Mouse (Mus musculus) stomach, embryonic 14.5 days (tissue): ENCODE results near the gene Atp6v1c2. TPM values are rescaled to one million over a fixed set of nuclear protein-coding genes. Genes with fewer than 3 reads are reported as not detected.

Experiments
- ATAC-seq: fragments of 200-750 bp; cut with Nextera tagmentation; 2 replicates; pipeline ENCODE4 v1.8.0; 2017; ENCODE audit warnings: low read depth, moderate TSS enrichment; ENCODE audit not compliant: insufficient number of reproducible peaks, insufficient read depth, low FRiP score
- H3K27ac ChIP-seq: fragments of 300-500 bp; sonication (generic); 2 replicates; pipeline ENCODE4 v1.5.1; 2014; ENCODE audit warnings: mild to moderate bottlenecking, low read length, moderate library complexity, mixed read lengths
- H3K27me3 ChIP-seq: fragments of 300-500 bp; sonication (generic); 2 replicates; pipeline ENCODE4 v1.6.1; 2014; ENCODE audit warnings: low read length, control low read depth, mixed read lengths; ENCODE audit not compliant: control insufficient read depth, insufficient read depth
- H3K36me3 ChIP-seq: fragments of 300-500 bp; sonication (generic); 2 replicates; pipeline ENCODE4 v1.6.1; 2014; ENCODE audit warnings: mild to moderate bottlenecking, control low read depth, low read length, moderate library complexity, mixed read lengths; ENCODE audit not compliant: control insufficient read depth, insufficient read depth
- H3K4me1 ChIP-seq: fragments of 300-500 bp; sonication (generic); 2 replicates; pipeline ENCODE4 v1.6.1; 2014; ENCODE audit warnings: low read length, control low read depth, mixed read lengths; ENCODE audit not compliant: control insufficient read depth, insufficient read depth
- H3K4me2 ChIP-seq: fragments of 300-500 bp; sonication (generic); replicated peaks from 2 replicates; pipeline ENCODE4 v1.6.1; 2014; ENCODE audit warnings: low read depth, low read length, control low read depth
- H3K4me3 ChIP-seq: fragments of 300-500 bp; sonication (generic); 2 replicates; pipeline ENCODE4 v1.5.1; 2014; ENCODE audit warnings: low read depth, low read length, control low read depth
- H3K9ac ChIP-seq: fragments of 300-500 bp; sonication (generic); replicated peaks from 2 replicates; pipeline ENCODE4 v1.6.1; 2014; ENCODE audit warnings: low read depth, mild to moderate bottlenecking, control low read depth, low read length, moderate library complexity, mixed read lengths
- H3K9me3 ChIP-seq: fragments of 300-500 bp; sonication (generic); 2 replicates; pipeline ENCODE4 v1.6.1; 2016; ENCODE audit warnings: low read depth, low read length, control low read depth; ENCODE audit not compliant: control insufficient read depth
- WGBS: fragments of 180-500 bp; shearing (Covaris S2); extraction: QIAGEN DNeasy Blood & Tissue Kit; methylation state at CpG from one replicate; pipeline ENCODE4 v1.1.7; 2014; 5-methylcytosine and 5-hydroxymethylcytosine counted together
- polyA plus RNA-seq: library from polyadenylated mRNA; unstranded; fragments of >200 nt; fragmentation: Nextera tagmentation; extraction: Ambion mirVana; gene quantifications from 2 replicates; pipeline ENCODE4 v1.2.1, GENCODE M21; 2014

Atp6v1c2 gene
- polyA plus RNA-seq, 1 experiment from 2014 or later = 0.46 TPM

- 58% methylated on average over 2 of the region's 2 CpGs for WGBS
- no peak overlapping the region for H3K4me3 ChIP-seq
- no peak for ATAC-seq
- H3K9me3 ChIP-seq = no peaks in the 10 kb centered on the region
- H3K36me3 ChIP-seq = peaks cover 5% of the 10 kb centered on the region
- no peaks in the 10 kb centered on the region; the same call in 1 of the 2 replicates for H3K4me1 ChIP-seq
- no peak overlapping the region for H3K4me2 ChIP-seq
- H3K27me3 ChIP-seq = no peaks in the 10 kb centered on the region
- no peak overlapping the region for H3K9ac ChIP-seq
- no peak overlapping the region for H3K27ac ChIP-seq
These were observed 39.2 kb downstream of the Atp6v1c2 start for GRCm38 (mm10) chr12:17289913-17290312.

DNA sequence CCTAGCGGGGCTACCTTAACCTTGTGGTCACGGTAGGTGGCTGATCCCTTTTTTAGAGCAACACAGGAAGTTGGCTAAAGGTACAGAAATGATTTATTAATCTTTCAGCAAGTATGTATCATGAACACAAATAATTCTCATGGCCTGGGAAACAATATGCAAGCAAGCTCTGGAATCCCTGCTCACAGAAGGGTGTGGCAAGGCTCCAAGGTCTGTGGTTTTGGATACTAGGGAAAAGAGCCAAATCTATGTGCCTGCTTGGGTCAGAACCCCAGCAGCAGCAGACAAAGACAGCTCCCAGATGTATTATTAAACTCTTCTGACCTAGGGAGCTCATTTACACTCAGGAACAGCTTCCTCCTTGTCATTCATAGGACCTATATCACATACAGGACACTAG lies 40.1 kb downstream of the Atp6v1c2 start:
- Histone ChIP-seq H3K36me3 (peaks cover 13% of the 10 kb centered on the region), H3K4me2 (no peak overlapping the region), H3K9me3 (no peaks in the 10 kb centered on the region), H3K4me1 (no peaks in the 10 kb centered on the region; the same call in 1 of the 2 replicates), H3K27me3 (no peaks in the 10 kb centered on the region), H3K27ac (no peak overlapping the region), H3K9ac (no peak overlapping the region), H3K4me3 (no peak overlapping the region)
- ATAC-seq = no peak
- 55% methylated on average over 2 of the region's 2 CpGs for WGBS

DNA sequence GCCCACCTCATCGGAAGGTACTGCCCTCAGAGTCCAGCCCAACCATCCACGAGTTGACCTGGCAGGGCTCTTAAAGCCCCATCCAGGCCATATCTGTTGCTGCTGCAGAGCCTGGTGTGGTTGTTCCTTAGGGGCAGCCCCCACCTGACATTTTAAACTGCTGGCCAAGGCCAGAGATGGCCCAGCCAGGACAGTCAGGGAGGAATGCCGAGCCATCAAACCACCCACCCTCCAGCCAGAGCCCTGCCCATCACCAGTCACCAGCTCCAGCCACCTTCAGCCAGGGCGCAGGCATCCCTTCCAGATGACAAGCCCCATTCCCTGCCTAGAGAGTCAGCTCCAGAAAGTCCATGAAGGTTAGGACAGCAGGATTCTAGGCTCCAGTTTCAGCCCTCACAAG lies 40.7 kb downstream of the Atp6v1c2 start:
- Histone ChIP-seq H3K4me3 (no peak overlapping the region), H3K4me1 (no peaks in the 10 kb centered on the region; the same call in 1 of the 2 replicates), H3K27me3 (no peaks in the 10 kb centered on the region), H3K36me3 (peaks cover 19% of the 10 kb centered on the region), H3K9me3 (no peaks in the 10 kb centered on the region), H3K9ac (no peak overlapping the region), H3K4me2 (no peak overlapping the region), H3K27ac (no peak overlapping the region)
- ATAC-seq = no peak
- WGBS = 71% methylated on average over 4 of the region's 4 CpGs

GRCm38 (mm10) chr12:17273841-17274240 lies 55.3 kb downstream of the Atp6v1c2 start:
- H3K27ac ChIP-seq = no peak overlapping the region
- WGBS = 86% methylated on average over 7 of the region's 7 CpGs
- H3K9me3 ChIP-seq = no peaks in the 10 kb centered on the region
- no peaks in the 10 kb centered on the region for H3K27me3 ChIP-seq
- no peak overlapping the region for H3K9ac ChIP-seq
- no peak overlapping the region for H3K4me3 ChIP-seq
- 0 out of 2 replicates have a peak, but pooled peaks cover 6% of the 10 kb centered on the region for H3K4me1 ChIP-seq
- H3K4me2 ChIP-seq = no peak overlapping the region
- no peak for ATAC-seq
- H3K36me3 ChIP-seq = peaks cover 85% of the 10 kb centered on the region

GRCm38 (mm10) chr12:17271272-17271671 lies 57.9 kb downstream of the Atp6v1c2 start:
- Histone ChIP-seq H3K4me3 (no peak overlapping the region), H3K9ac (no peak overlapping the region), H3K4me1 (peaks cover 17% of the 10 kb centered on the region; the same call in 1 of the 2 replicates), H3K27ac (no peak overlapping the region), H3K36me3 (peaks cover 59% of the 10 kb centered on the region), H3K27me3 (no peaks in the 10 kb centered on the region), H3K4me2 (no peak overlapping the region), H3K9me3 (no peaks in the 10 kb centered on the region)
- no peak for ATAC-seq
- whole genome bisulfite sequencing = 81% methylated on average over 1 of the region's 1 CpGs

- Histone ChIP-seq H3K27me3 (no peaks in the 10 kb centered on the region), H3K4me1 (peaks cover 17% of the 10 kb centered on the region; the same call in 1 of the 2 replicates), H3K9me3 (no peaks in the 10 kb centered on the region), H3K36me3 (peaks cover 22% of the 10 kb centered on the region), H3K4me2 (peak overlapping the region; percentile 61), H3K9ac (peak overlapping the region; percentile 88), H3K27ac (no peak overlapping the region), H3K4me3 (peak overlapping the region; percentile 94)
- ATAC-seq = no peak
- 12% methylated on average over 4 of the region's 4 CpGs for WGBS
These were observed 61.8 kb downstream of the Atp6v1c2 start for GRCm38 (mm10) chr12:17267316-17267715.

- H3K27ac ChIP-seq = peak overlapping the region; percentile 59
- peak overlapping the region; percentile 88 for H3K9ac ChIP-seq
- peak overlapping the region; percentile 94 for H3K4me3 ChIP-seq
- H3K27me3 ChIP-seq = no peaks in the 10 kb centered on the region
- WGBS = 0% methylated on average over 20 of the region's 21 CpGs
- H3K9me3 ChIP-seq = no peaks in the 10 kb centered on the region
- peak overlapping the region; percentile 61 for H3K4me2 ChIP-seq
- no peak for ATAC-seq
- H3K4me1 ChIP-seq = peaks cover 16% of the 10 kb centered on the region; the same call in 1 of the 2 replicates
- peaks cover 17% of the 10 kb centered on the region for H3K36me3 ChIP-seq
These were observed 62.5 kb downstream of the Atp6v1c2 start for GRCm38 (mm10) chr12:17266673-17266990.

DNA sequence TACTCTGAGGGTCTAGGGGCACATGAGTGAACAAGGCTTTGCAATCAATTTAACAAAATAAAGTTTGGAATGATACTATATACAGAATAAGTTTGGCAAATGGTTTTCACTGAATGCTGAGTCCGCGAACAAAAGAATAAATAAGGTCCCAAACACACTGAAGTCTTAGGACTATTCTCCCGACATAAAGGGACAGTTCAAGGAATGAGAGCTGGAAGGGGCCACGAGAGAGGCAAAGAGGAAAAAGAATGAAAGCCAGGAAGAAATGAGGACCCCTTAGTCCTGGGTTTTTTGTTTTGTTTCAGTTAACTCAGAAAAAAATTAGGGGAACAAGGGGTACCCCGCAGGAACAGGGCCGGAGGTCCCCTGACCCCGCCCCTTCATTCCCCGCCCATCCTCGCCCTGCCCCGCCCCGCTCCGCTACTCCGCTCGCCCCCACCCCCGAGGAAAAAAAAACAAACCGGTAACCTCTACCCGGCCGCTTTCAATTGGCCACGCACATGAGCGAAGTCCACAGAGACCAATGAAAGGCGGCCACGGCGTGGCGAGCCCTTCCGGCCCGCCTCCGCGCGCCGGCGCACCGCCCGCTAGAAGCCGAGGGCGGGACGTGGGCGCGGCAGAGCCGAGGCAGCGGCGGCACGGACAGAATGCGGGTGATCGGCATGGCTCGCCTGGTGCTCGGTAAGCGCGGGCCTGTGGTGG lies 63.0 kb downstream of the Atp6v1c2 start, which contains the start of gene Pdia6:
TSS of gene Pdia6 (plus strand) at position 575 of the 702 bp plus-strand sequence.
- Histone ChIP-seq H3K9me3 (no peaks in the 10 kb centered on the region), H3K4me1 (peaks cover 14% of the 10 kb centered on the region; the same call in 1 of the 2 replicates), H3K4me3 (peak within 1 kb of the TSS; percentile 94), H3K36me3 (peaks cover 12% of the 10 kb centered on the region), H3K27me3 (no peaks in the 10 kb centered on the region), H3K9ac (peak within 1 kb of the TSS; percentile 88), H3K27ac (peak within 1 kb of the TSS; percentile 59), H3K4me2 (peak within 1 kb of the TSS; percentile 61)
- WGBS = 2% methylated on average over 48 of the region's 48 CpGs
- peak; percentile 99 for ATAC-seq
